Mouse (Mus musculus): ENCODE measurements around the gene Ldhd. TPM values are rescaled to one million over a fixed set of nuclear protein-coding genes. Genes with fewer than 3 reads are reported as not detected.

Gene Ldhd
- 0.03 and 0.04 TPM in 2 replicates for total RNA-seq (2012; rRNA removed)
- not detected for polyA plus RNA-seq (2012; ENCODE audit: insufficient read depth in 1 of 2, insufficient read length in 2 of 2, low read depth in 1 of 2, low replicate concordance in 2 of 2, missing spikeins in 1 of 2)

- Histone ChIP-seq H3K27me3 (ENCODE audit: control insufficient read depth in 1 of 2, insufficient read depth in 2 of 2, low read length in 2 of 2) (no peaks in the 10 kb centered on the region), H3K4me3 (ENCODE audit: control insufficient read depth in 1 of 2, insufficient read depth in 1 of 2, low read depth in 2 of 2, low read length in 2 of 2) (no peak within 1 kb of the TSS), H3K9ac (ENCODE audit: control insufficient read depth, low read depth, low read length, poor library complexity, severe bottlenecking) (no peak within 1 kb of the TSS), H3K79me2 (ENCODE audit: control insufficient read depth, insufficient read depth, low read length, poor library complexity) (no peaks in the 10 kb centered on the region), H3K27ac (ENCODE audit: control insufficient read depth, low read depth, low read length) (no peak within 1 kb of the TSS), H3K36me3 (ENCODE audit: control insufficient read depth in 1 of 2, insufficient read depth in 2 of 2, low read length in 2 of 2) (no peaks in the 10 kb centered on the region), H3K4me1 (ENCODE audit: control insufficient read depth in 1 of 2, insufficient read depth in 2 of 2, low read length in 2 of 2) (no peaks in the 10 kb centered on the region), H3K9me3 (replicated peaks; ENCODE audit: insufficient read depth, low read length) (no peaks in the 10 kb centered on the region)
- no peak for DNase-seq (ENCODE audit: low read depth, low spot score)
- TF ChIP-seq POLR2A (IDR thresholded peaks at IDR 0.05; ENCODE audit: control insufficient read depth in 1 of 2, insufficient read depth in 1 of 2, low read depth in 1 of 2, low read length in 2 of 2, poor library complexity in 1 of 2): peak in 1 of 2 experiments; percentile 32; a peak in 1 of 4 replicates
- TF ChIP-seq RCOR1 (IDR thresholded peaks at IDR 0.05; ENCODE audit: low read depth, low read length): no peak
- TF ChIP-seq RAD21 (IDR thresholded peaks at IDR 0.05; ENCODE audit: low read depth, low read length): no peak
These were observed at the start of gene Ldhd for GRCm38 (mm10) chr8:111630105-111630521. Gene Ldhd, minus strand, starts transcription at chr8:111630374.

- no peaks in the 10 kb centered on the region for H3K27me3 ChIP-seq (ENCODE audit: control insufficient read depth in 1 of 2, insufficient read depth in 2 of 2, low read length in 2 of 2)
- no peak for DNase-seq (ENCODE audit: low read depth, low spot score)
- H3K4me3 ChIP-seq (ENCODE audit: control insufficient read depth in 1 of 2, insufficient read depth in 1 of 2, low read depth in 2 of 2, low read length in 2 of 2): no peak overlapping the region
- H3K79me2 ChIP-seq (ENCODE audit: control insufficient read depth, insufficient read depth, low read length, poor library complexity): no peaks in the 10 kb centered on the region
- no peak overlapping the region for H3K9ac ChIP-seq (ENCODE audit: control insufficient read depth, low read depth, low read length, poor library complexity, severe bottlenecking)
- TF ChIP-seq ZNF384 (IDR thresholded peaks at IDR 0.05; ENCODE audit: low read depth, low read length): no peak
- TF ChIP-seq ZC3H11A (IDR thresholded peaks at IDR 0.05; ENCODE audit: low read depth, low read length): no peak
- TF ChIP-seq SIN3A (IDR thresholded peaks at IDR 0.05; ENCODE audit: low read length): no peak
- no peak for TF ChIP-seq TAL1 (IDR thresholded peaks at IDR 0.05; ENCODE audit: low read length)
- TF ChIP-seq MAFK (IDR thresholded peaks at IDR 0.05; ENCODE audit: borderline replicate concordance, low read depth, low read length): no peak
- no peak for TF ChIP-seq HCFC1 (IDR thresholded peaks at IDR 0.05; ENCODE audit: low read depth, low read length)
- no peak for TF ChIP-seq BHLHE40 (IDR thresholded peaks at IDR 0.05; ENCODE audit: borderline replicate concordance, low read depth, low read length)
- H3K9me3 ChIP-seq (replicated peaks; ENCODE audit: insufficient read depth, low read length): no peaks in the 10 kb centered on the region
- H3K36me3 ChIP-seq (ENCODE audit: control insufficient read depth in 1 of 2, insufficient read depth in 2 of 2, low read length in 2 of 2): no peaks in the 10 kb centered on the region
- H3K27ac ChIP-seq (ENCODE audit: control insufficient read depth, low read depth, low read length): no peak overlapping the region
- H3K4me1 ChIP-seq (ENCODE audit: control insufficient read depth in 1 of 2, insufficient read depth in 2 of 2, low read length in 2 of 2): peaks cover 0 to 9% of the 10 kb centered on the region in 2 experiments; a peak in 2 of 4 replicates
These were observed 48.7 kb upstream of the Ldhd start for GRCm38 (mm10) chr8:111678848-111679247.

- H3K9me3 ChIP-seq (replicated peaks; ENCODE audit: insufficient read depth, low read length): no peaks in the 10 kb centered on the region
- H3K4me3 ChIP-seq (ENCODE audit: control insufficient read depth in 1 of 2, insufficient read depth in 1 of 2, low read depth in 2 of 2, low read length in 2 of 2): no peak overlapping the region
- peak; percentile 67 to 88 (median 68) for TF ChIP-seq CTCF (IDR thresholded peaks at IDR 0.05 in 2 of 3, conservative IDR thresholded peaks at IDR 0.05 in 1 of 3; ENCODE audit: control insufficient read depth in 1 of 3, insufficient read depth in 1 of 3, low read depth in 2 of 3, low read length in 3 of 3, poor library complexity in 1 of 3, severe bottlenecking in 1 of 3)
- 0 out of 2 replicates have a peak, but pooled peaks have one; percentile 20 for TF ChIP-seq ZNF384 (IDR thresholded peaks at IDR 0.05; ENCODE audit: low read depth, low read length)
- TF ChIP-seq TAL1 (IDR thresholded peaks at IDR 0.05; ENCODE audit: low read length): no peak
- TF ChIP-seq TBP (IDR thresholded peaks at IDR 0.05; ENCODE audit: low read depth, low read length): peak; percentile 83
- TF ChIP-seq ZC3H11A (IDR thresholded peaks at IDR 0.05; ENCODE audit: low read depth, low read length): peak; percentile 92
- TF ChIP-seq MAFK (IDR thresholded peaks at IDR 0.05; ENCODE audit: borderline replicate concordance, low read depth, low read length): no peak
- peak; percentile 96 for TF ChIP-seq SMC3 (IDR thresholded peaks at IDR 0.05; ENCODE audit: low read depth, low read length)
- TF ChIP-seq RAD21 (IDR thresholded peaks at IDR 0.05; ENCODE audit: low read depth, low read length): peak; percentile 86
- no peaks in the 10 kb centered on the region for H3K36me3 ChIP-seq (ENCODE audit: control insufficient read depth in 1 of 2, insufficient read depth in 2 of 2, low read length in 2 of 2)
- no peak overlapping the region for H3K9ac ChIP-seq (ENCODE audit: control insufficient read depth, low read depth, low read length, poor library complexity, severe bottlenecking)
- peaks cover 0 to 9% of the 10 kb centered on the region in 2 experiments; a peak in 2 of 4 replicates for H3K4me1 ChIP-seq (ENCODE audit: control insufficient read depth in 1 of 2, insufficient read depth in 2 of 2, low read length in 2 of 2)
- no peaks in the 10 kb centered on the region for H3K27me3 ChIP-seq (ENCODE audit: control insufficient read depth in 1 of 2, insufficient read depth in 2 of 2, low read length in 2 of 2)
- DNase-seq (ENCODE audit: low read depth, low spot score): peak; percentile 81
- H3K27ac ChIP-seq (ENCODE audit: control insufficient read depth, low read depth, low read length): no peak overlapping the region
- no peaks in the 10 kb centered on the region for H3K79me2 ChIP-seq (ENCODE audit: control insufficient read depth, insufficient read depth, low read length, poor library complexity)
These were observed 47.9 kb upstream of the Ldhd start for GRCm38 (mm10) chr8:111678111-111678510.

All from MEL (cell line).